Mouse (Mus musculus) heart, embryonic 16.5 days (tissue): Measurements from ENCODE around the gene Arhgef18. TPM values are rescaled to one million over a fixed set of nuclear protein-coding genes. Genes with fewer than 3 reads are reported as not detected.

Experiments
- ATAC-seq: fragments of 200-750 bp; cut with Nextera tagmentation; replicated peaks from 2 replicates; pipeline ENCODE4 v1.8.0; 2017; ENCODE audit warnings: moderate number of reproducible peaks; ENCODE audit not compliant: insufficient read depth, low FRiP score; ENCODE audit errors: extremely low read depth
- H3K27ac ChIP-seq: fragments of 300-500 bp; sonication (generic); 2 replicates; pipeline ENCODE4 v1.5.1; 2014; ENCODE audit warnings: mild to moderate bottlenecking, low read length, control low read depth, moderate library complexity
- H3K27me3 ChIP-seq: fragments of 300-500 bp; sonication (generic); 2 replicates; pipeline ENCODE4 v1.6.1; 2014; ENCODE audit warnings: low read length, mixed read lengths; ENCODE audit not compliant: control insufficient read depth, insufficient read depth
- H3K36me3 ChIP-seq: fragments of 300-500 bp; sonication (generic); 2 replicates; pipeline ENCODE4 v1.6.1; 2014; ENCODE audit not compliant: control insufficient read depth, insufficient read depth
- H3K4me1 ChIP-seq: fragments of 300-500 bp; sonication (generic); 2 replicates; pipeline ENCODE4 v1.6.1; 2014; ENCODE audit warnings: low read length, mixed read lengths; ENCODE audit not compliant: control insufficient read depth, insufficient read depth
- H3K4me2 ChIP-seq: fragments of 300-500 bp; sonication (generic); 2 replicates; pipeline ENCODE4 v1.6.1; 2014; ENCODE audit warnings: low read depth, mild to moderate bottlenecking, control low read depth, low read length
- H3K4me3 ChIP-seq: fragments of 300-500 bp; sonication (generic); 2 replicates; pipeline ENCODE4 v1.5.1; 2014; ENCODE audit warnings: mild to moderate bottlenecking, control low read depth, low read length
- H3K9ac ChIP-seq: fragments of 300-500 bp; sonication (generic); 2 replicates; pipeline ENCODE4 v1.6.1; 2014; ENCODE audit warnings: low read length, control low read depth
- H3K9me3 ChIP-seq: fragments of 300-500 bp; sonication (generic); replicated peaks from 2 replicates; pipeline ENCODE4 v1.6.1; 2016; ENCODE audit warnings: low read length; ENCODE audit not compliant: control insufficient read depth
- WGBS: fragments of 180-500 bp; shearing (Covaris S2); extraction: QIAGEN DNeasy Blood & Tissue Kit; methylation state at CpG from one replicate; pipeline ENCODE4 v1.1.7; 2014; 5-methylcytosine and 5-hydroxymethylcytosine counted together
- polyA plus RNA-seq: library from polyadenylated mRNA; unstranded; fragments of >200 nt; fragmentation: Nextera tagmentation; extraction: Ambion mirVana; gene quantifications from 2 replicates; pipeline ENCODE4 v1.2.1, GENCODE M21; 2015

Gene Arhgef18
- polyA plus RNA-seq, 1 experiment from 2014 or later = 6.8 TPM

DNA sequence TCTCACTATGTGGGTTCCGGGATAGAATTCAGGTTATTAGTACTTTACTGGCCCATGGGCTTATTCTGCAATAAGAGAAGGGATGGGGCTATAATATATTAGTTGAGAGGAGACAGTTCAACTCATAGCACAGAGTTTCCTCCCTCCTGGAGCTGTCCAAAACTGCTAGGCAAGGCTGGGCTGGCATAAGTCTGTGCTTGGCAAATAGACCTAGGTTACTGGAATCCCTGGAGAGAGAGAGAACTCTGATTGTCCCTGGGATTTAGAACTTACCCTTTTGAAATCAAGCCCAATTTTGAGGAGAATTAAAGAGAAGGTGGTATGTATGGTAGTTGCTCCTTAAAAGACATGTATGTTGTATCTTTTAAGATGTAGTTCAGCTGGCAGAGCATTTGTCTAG, 3.3 kb upstream of the Arhgef18 start:
- Histone ChIP-seq H3K9me3 (no peaks in the 10 kb centered on the region), H3K4me1 (peaks cover 14% of the 10 kb centered on the region), H3K4me2 (no peak overlapping the region), H3K27ac (no peak overlapping the region), H3K27me3 (no peaks in the 10 kb centered on the region; the same call in none of the 2 replicates), H3K36me3 (no peaks in the 10 kb centered on the region), H3K9ac (no peak overlapping the region), H3K4me3 (no peak overlapping the region)
- no peak for ATAC-seq
- 86% methylated on average over 1 of the region's 1 CpGs for WGBS

GRCm38 (mm10) chr8:3392293-3392692, 513 bp upstream of the Arhgef18 start:
- peak overlapping the region; percentile 71 for H3K4me2 ChIP-seq
- WGBS = 30% methylated on average over 4 of the region's 4 CpGs
- peak overlapping the region; percentile 79 for H3K9ac ChIP-seq
- peak overlapping the region; percentile 64 for H3K4me3 ChIP-seq
- ATAC-seq = no peak
- peaks cover 22% of the 10 kb centered on the region for H3K4me1 ChIP-seq
- H3K36me3 ChIP-seq = no peaks in the 10 kb centered on the region; the same call in 1 of the 2 replicates
- no peaks in the 10 kb centered on the region for H3K9me3 ChIP-seq
- H3K27me3 ChIP-seq = no peaks in the 10 kb centered on the region
- H3K27ac ChIP-seq = peak overlapping the region; percentile 41; the same call in 1 of the 2 replicates

DNA sequence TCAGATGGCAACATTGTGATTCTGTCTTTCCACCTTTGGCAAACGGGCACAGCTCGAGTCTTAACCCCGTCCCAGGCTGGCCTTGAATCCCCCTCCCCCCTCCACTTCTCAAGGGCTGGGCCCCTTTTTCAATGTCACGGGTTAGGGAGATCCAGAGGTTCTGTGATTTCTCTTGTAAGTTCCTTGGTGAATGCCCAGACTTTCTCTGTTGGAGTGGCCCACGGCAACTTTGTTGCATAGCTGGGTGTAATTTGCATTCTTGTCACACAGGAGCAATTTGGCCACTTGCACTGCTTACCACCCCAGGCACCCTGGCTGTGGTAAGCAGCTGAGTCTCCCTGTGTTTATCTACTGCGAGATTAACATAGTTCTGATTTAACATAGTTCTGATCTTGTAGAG, 1.8 kb downstream of the Arhgef18 start:
- no peak for ATAC-seq
- Histone ChIP-seq H3K9ac (no peak overlapping the region), H3K4me2 (peak overlapping the region; percentile 1; the same call in 1 of the 2 replicates), H3K27me3 (no peaks in the 10 kb centered on the region), H3K27ac (no peak overlapping the region), H3K4me3 (no peak overlapping the region), H3K4me1 (peaks cover 22% of the 10 kb centered on the region), H3K9me3 (no peaks in the 10 kb centered on the region), H3K36me3 (no peaks in the 10 kb centered on the region; the same call in 1 of the 2 replicates)
- 38% methylated on average over 6 of the region's 6 CpGs for WGBS

- no peaks in the 10 kb centered on the region for H3K9me3 ChIP-seq
- peaks cover 22% of the 10 kb centered on the region for H3K4me1 ChIP-seq
- 31% methylated on average over 4 of the region's 4 CpGs for WGBS
- no peak overlapping the region for H3K4me2 ChIP-seq
- H3K9ac ChIP-seq = no peak overlapping the region
- ATAC-seq = no peak
- H3K27me3 ChIP-seq = no peaks in the 10 kb centered on the region
- H3K36me3 ChIP-seq = no peaks in the 10 kb centered on the region; the same call in 1 of the 2 replicates
- no peak overlapping the region for H3K4me3 ChIP-seq
- H3K27ac ChIP-seq = no peak overlapping the region
Measured at GRCm38 (mm10) chr8:3395246-3395645, 2.4 kb downstream of the Arhgef18 start.

- WGBS = 89% methylated on average over 3 of the region's 3 CpGs
- Histone ChIP-seq H3K36me3 (peaks cover 4% of the 10 kb centered on the region; the same call in 1 of the 2 replicates), H3K4me3 (no peak overlapping the region), H3K4me2 (no peak overlapping the region), H3K9me3 (no peaks in the 10 kb centered on the region), H3K27ac (no peak overlapping the region), H3K4me1 (peaks cover 17% of the 10 kb centered on the region), H3K9ac (no peak overlapping the region), H3K27me3 (no peaks in the 10 kb centered on the region)
- ATAC-seq = no peak
Measured at GRCm38 (mm10) chr8:3397597-3397996, 4.8 kb downstream of the Arhgef18 start.

- Histone ChIP-seq H3K9ac (no peak overlapping the region), H3K36me3 (peaks cover 4% of the 10 kb centered on the region; the same call in 1 of the 2 replicates), H3K9me3 (no peaks in the 10 kb centered on the region), H3K4me2 (no peak overlapping the region), H3K27ac (no peak overlapping the region), H3K4me1 (no peaks in the 10 kb centered on the region; the same call in 1 of the 2 replicates), H3K4me3 (no peak overlapping the region), H3K27me3 (no peaks in the 10 kb centered on the region)
- 38% methylated on average over 2 of the region's 2 CpGs for whole genome bisulfite sequencing
- no peak for ATAC-seq
Measured at GRCm38 (mm10) chr8:3400509-3400908, 7.7 kb downstream of the Arhgef18 start.

GRCm38 (mm10) chr8:3407417-3407816, 14.6 kb downstream of the Arhgef18 start:
- no peaks in the 10 kb centered on the region for H3K27me3 ChIP-seq
- no peaks in the 10 kb centered on the region for H3K9me3 ChIP-seq
- H3K4me3 ChIP-seq = no peak overlapping the region
- ATAC-seq = no peak
- peaks cover 10% of the 10 kb centered on the region for H3K4me1 ChIP-seq
- no peak overlapping the region for H3K9ac ChIP-seq
- 64% methylated on average over 3 of the region's 3 CpGs for WGBS
- H3K27ac ChIP-seq = no peak overlapping the region
- no peaks in the 10 kb centered on the region for H3K36me3 ChIP-seq
- H3K4me2 ChIP-seq = no peak overlapping the region

DNA sequence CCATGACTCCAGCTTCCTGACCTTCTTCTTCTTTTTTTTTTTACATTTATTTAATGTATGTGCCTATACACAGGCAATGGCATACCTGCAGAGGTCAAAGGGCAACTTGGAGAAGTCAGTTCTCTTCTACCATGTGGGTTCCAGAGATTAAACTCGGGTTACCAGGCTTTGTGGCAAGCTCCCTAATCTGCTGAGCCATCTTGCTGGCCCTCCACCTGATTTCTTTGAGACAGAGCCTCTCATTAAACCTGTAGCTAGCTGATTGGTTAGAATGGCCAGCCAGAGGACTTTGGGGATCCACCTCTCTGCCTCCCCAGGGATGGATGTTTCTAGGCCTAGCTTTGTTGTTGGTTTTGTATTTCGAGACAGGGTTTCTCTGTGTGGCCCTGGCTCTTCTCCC, 18.3 kb downstream of the Arhgef18 start:
- ATAC-seq = no peak
- Histone ChIP-seq H3K4me3 (no peak overlapping the region), H3K9me3 (no peaks in the 10 kb centered on the region), H3K9ac (no peak overlapping the region), H3K27ac (no peak overlapping the region), H3K36me3 (no peaks in the 10 kb centered on the region), H3K27me3 (no peaks in the 10 kb centered on the region), H3K4me2 (no peak overlapping the region), H3K4me1 (peaks cover 18% of the 10 kb centered on the region)
- 78% methylated on average over 2 of the region's 2 CpGs for WGBS

DNA sequence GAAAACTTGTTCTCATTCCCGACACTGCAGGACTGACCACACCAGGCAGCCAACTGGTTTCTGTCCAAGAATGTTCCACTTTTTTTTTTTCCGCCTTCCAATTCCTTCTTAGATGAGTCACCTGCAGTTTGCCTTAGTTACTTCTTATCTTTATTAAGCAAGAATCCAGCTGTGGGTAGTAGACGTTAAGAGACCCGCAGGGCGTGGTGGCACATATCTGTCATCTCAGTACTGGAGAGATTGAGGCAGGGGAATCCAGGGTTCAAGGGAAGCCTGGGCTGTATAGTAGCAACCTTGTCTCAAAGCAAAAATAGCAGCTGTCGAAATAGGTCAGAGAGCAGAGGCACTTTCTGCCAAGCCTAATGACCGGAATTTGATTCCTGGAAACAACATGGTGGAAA, 19.1 kb downstream of the Arhgef18 start:
- Histone ChIP-seq H3K4me3 (no peak overlapping the region), H3K9ac (no peak overlapping the region), H3K36me3 (no peaks in the 10 kb centered on the region), H3K27ac (peak overlapping the region; percentile 47; the same call in 1 of the 2 replicates), H3K4me1 (peaks cover 19% of the 10 kb centered on the region), H3K4me2 (no peak overlapping the region), H3K27me3 (no peaks in the 10 kb centered on the region), H3K9me3 (no peaks in the 10 kb centered on the region)
- WGBS = 45% methylated on average over 7 of the region's 7 CpGs
- ATAC-seq = no peak; the same call in 1 of the 2 replicates
